Mouse (Mus musculus) kidney, embryonic 15.5 days (tissue): ENCODE measurements around the gene Tapbpl. TPM values are rescaled to one million over a fixed set of nuclear protein-coding genes. Genes with fewer than 3 reads are reported as not detected.

ENCODE experiments used
- ATAC-seq: fragments of 200-750 bp; cut with Nextera tagmentation; replicated peaks from 2 replicates; pipeline ENCODE4 v1.8.0; 2017; ENCODE audit warnings: moderate TSS enrichment; ENCODE audit not compliant: low FRiP score
- H3K27ac ChIP-seq: fragments of 300-500 bp; sonication (generic); 2 replicates; pipeline ENCODE4 v1.5.1; 2015; ENCODE audit warnings: mild to moderate bottlenecking, inconsistent platforms
- H3K27me3 ChIP-seq: fragments of 300-500 bp; sonication (generic); 2 replicates; pipeline ENCODE4 v1.6.1; 2015; ENCODE audit warnings: inconsistent platforms
- H3K36me3 ChIP-seq: fragments of 300-500 bp; sonication (generic); 2 replicates; pipeline ENCODE4 v1.6.1; 2015; ENCODE audit warnings: inconsistent platforms
- H3K4me1 ChIP-seq: fragments of 300-500 bp; sonication (generic); 2 replicates; pipeline ENCODE4 v1.6.1; 2015; ENCODE audit warnings: inconsistent platforms
- H3K4me2 ChIP-seq: fragments of 300-500 bp; sonication (generic); 2 replicates; pipeline ENCODE4 v1.6.1; 2015; ENCODE audit warnings: moderate library complexity, mild to moderate bottlenecking, inconsistent platforms
- H3K4me3 ChIP-seq: fragments of 300-500 bp; sonication (generic); replicated peaks from 2 replicates; pipeline ENCODE4 v1.5.1; 2015; ENCODE audit warnings: mild to moderate bottlenecking, inconsistent platforms
- H3K9ac ChIP-seq: fragments of 300-500 bp; sonication (generic); 2 replicates; pipeline ENCODE4 v1.6.1; 2015; ENCODE audit warnings: mild to moderate bottlenecking, inconsistent platforms
- H3K9me3 ChIP-seq: fragments of 300-500 bp; sonication (generic); replicated peaks from 2 replicates; pipeline ENCODE4 v1.6.1; 2016; ENCODE audit warnings: inconsistent platforms
- WGBS: fragments of 180-500 bp; shearing (Covaris S2); methylation state at CpG from one replicate; pipeline ENCODE4 v1.1.7; 2015; ENCODE audit warnings: mixed read lengths; 5-methylcytosine and 5-hydroxymethylcytosine counted together
- microRNA-seq: library from miRNA; unstranded; fragments of <30 nt; microRNA quantifications from one replicate; pipeline ENCODE4, GENCODE M21; 2016
- polyA plus RNA-seq: library from polyadenylated mRNA; unstranded; fragments of >200 nt; fragmentation: Nextera tagmentation; extraction: Ambion mirVana; gene quantifications from 2 replicates; pipeline ENCODE4 v1.2.1, GENCODE M21; 2015

The Tapbpl gene
- polyA plus RNA-seq, 1 experiment from 2014 or later, result 6.1 TPM

DNA sequence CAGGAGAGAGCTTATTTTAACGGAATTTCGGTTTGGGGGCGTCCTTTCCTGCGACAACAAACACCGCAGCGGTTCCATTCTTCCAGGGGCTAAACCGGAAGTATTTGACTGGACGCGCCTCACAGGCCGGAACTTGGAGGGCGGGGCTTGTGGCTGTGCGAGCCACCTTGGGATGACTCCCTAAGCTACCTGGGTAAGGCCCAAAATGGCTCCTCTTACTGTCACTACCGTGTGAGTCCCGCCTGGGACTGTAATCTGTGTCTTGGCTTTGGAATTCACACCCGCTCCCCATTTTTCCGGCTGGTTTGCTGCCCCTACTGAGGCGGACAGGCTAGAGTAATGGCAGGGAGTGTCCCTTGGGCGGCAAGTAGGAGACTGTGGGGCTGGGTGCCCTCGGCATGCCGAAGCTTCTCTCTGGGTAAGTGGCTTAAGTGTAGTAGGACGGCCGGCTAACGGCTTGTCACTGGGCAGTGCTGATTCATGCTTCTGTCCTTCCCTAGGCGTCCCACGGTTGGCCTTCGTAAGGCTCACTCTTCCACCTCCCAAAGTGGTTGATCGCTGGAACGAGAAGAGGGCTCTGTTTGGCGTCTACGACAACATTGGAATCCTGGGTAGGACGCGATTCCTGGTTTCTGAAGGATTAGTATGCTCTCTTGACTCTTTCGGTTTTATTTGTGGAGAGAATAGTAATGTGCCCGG lies 39.5 kb downstream of the Tapbpl start:
- Histone ChIP-seq H3K4me3 (peak overlapping the region; percentile 65), H3K9ac (peak overlapping the region; percentile 76), H3K4me1 (peaks cover 26% of the 10 kb centered on the region), H3K27ac (peak overlapping the region; percentile 100), H3K9me3 (no peaks in the 10 kb centered on the region), H3K27me3 (no peaks in the 10 kb centered on the region), H3K36me3 (peaks cover 54% of the 10 kb centered on the region), H3K4me2 (peak overlapping the region; percentile 71)
- peak; percentile 95 for ATAC-seq
- WGBS, result under 1% methylated on average over 34 of the region's 34 CpGs

DNA sequence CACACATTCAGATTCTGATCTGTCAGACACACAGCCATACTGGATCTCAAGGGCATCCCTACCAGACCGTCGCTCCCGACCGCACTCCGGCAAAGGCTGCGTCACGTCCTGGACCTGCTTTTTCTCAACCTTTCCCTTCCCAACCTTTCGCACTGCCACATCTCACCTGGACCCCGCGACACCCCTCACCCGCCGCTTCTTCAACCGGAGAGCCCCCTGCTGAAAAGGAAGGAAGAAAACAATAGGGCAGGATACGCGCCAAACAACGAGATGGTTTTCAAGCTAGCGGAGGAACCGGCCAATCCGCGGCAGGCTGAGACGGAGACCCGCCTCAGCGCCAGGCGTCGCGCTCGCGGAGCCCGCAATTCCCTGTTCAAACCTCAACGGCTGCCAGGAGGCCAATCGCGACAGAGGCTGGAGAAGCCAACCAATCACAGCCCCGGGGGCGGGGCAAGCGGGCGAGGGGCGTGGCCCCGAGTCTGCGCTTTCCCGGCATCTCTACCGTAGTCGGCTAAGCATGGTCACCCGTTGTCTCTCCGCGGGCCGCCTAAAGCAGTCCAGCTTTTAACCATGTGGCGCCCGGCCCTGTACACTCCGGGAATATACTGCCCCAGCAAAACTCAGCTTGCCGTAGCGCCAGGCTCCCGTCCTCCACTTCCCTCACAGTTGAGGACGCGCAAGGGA lies 40.2 kb downstream of the Tapbpl start, which contains the start of the genes Ncapd2 and Mrpl51:
Ncapd2 (minus strand) TSS at position 370 of the 684 bp plus-strand sequence.
Mrpl51 (plus strand) TSS at position 470 of the 684 bp plus-strand sequence.
- Histone ChIP-seq H3K9me3 (no peaks in the 10 kb centered on the region), H3K36me3 (peaks cover 61% of the 10 kb centered on the region), H3K4me3 (peak within 1 kb of the TSS; percentile 65), H3K27me3 (no peaks in the 10 kb centered on the region), H3K27ac (peak within 1 kb of the TSS; percentile 100), H3K4me1 (peaks cover 26% of the 10 kb centered on the region), H3K4me2 (peak within 1 kb of the TSS; percentile 71), H3K9ac (peak within 1 kb of the TSS; percentile 76)
- under 1% methylated on average over 54 of the region's 54 CpGs for WGBS
- ATAC-seq, result peak; percentile 97

DNA sequence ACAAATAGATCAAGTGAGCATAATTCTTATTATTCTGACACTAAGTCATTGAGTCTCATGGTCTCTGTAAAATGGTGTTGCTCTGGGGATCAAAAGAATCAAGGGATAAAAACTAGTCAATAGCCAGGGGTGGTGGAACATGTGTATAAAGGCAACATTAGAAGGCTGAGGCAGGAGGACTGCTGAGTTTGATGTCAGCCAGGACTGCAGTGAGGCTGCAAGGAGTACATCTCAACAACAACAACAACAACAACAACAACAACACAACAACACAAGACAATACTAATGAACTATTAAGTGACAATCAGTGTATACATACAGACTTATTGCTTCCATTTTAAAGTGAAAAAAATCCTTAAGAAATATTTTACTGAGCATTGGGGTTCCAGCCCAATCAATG lies 40.8 kb downstream of the Tapbpl start:
- peak overlapping the region; percentile 71 for H3K4me2 ChIP-seq
- H3K9me3 ChIP-seq, result no peaks in the 10 kb centered on the region
- peaks cover 67% of the 10 kb centered on the region for H3K36me3 ChIP-seq
- H3K9ac ChIP-seq, result peak overlapping the region; percentile 76
- H3K4me1 ChIP-seq, result peaks cover 26% of the 10 kb centered on the region
- H3K27ac ChIP-seq, result peak overlapping the region; percentile 100
- H3K4me3 ChIP-seq, result peak overlapping the region; percentile 65
- H3K27me3 ChIP-seq, result no peaks in the 10 kb centered on the region
- no peak for ATAC-seq

DNA sequence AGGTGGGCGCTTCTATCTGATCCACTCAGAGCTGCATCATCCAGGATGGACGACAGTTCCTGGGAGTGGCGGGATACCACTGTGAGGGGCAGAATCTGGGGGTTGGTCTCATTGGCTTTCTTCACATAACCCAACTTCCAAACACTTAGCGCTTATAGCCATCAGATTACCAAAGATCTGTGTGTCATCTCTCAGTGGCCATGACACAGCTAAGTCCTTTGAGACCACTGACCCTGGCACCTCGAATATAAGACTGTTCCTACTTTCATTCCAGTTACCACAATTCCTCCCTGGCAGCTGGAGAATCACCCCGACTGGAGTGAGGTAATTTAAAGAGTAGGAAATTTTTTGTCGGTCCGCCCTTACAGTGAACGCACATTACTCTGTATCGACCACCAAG lies 45.5 kb downstream of the Tapbpl start:
- H3K9ac ChIP-seq, result no peak overlapping the region
- H3K4me1 ChIP-seq, result peaks cover 10% of the 10 kb centered on the region
- H3K27me3 ChIP-seq, result no peaks in the 10 kb centered on the region
- ATAC-seq, result no peak
- no peak overlapping the region for H3K4me2 ChIP-seq
- peaks cover 88% of the 10 kb centered on the region for H3K36me3 ChIP-seq
- no peak overlapping the region for H3K4me3 ChIP-seq
- H3K27ac ChIP-seq, result no peak overlapping the region
- no peaks in the 10 kb centered on the region for H3K9me3 ChIP-seq
- 86% methylated on average over 10 of the region's 10 CpGs for WGBS

DNA sequence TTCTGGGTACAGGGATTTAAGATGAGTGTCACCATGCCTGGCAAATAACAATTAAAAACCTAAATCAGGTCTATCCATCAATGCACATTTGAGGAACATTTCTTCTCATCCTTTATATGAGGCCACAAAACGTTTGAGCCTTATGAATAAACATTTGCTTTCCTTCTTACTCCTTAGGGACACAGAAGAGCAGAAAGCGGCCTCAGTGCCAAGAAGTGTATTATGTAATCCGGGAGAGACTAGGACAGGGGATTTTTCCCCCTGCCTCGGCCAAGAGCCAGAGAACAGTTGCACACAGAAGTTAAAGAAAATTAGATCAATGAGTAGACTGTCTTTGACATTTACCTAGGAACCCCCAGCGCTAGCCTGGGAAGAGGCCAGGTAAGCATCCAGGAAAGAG lies 49.5 kb downstream of the Tapbpl start:
- Histone ChIP-seq H3K9ac (no peak overlapping the region), H3K4me3 (no peak overlapping the region), H3K4me1 (no peaks in the 10 kb centered on the region), H3K4me2 (no peak overlapping the region), H3K27ac (no peak overlapping the region), H3K9me3 (no peaks in the 10 kb centered on the region), H3K27me3 (no peaks in the 10 kb centered on the region), H3K36me3 (peaks cover 99% of the 10 kb centered on the region)
- ATAC-seq, result no peak
- 89% methylated on average over 5 of the region's 5 CpGs for WGBS

- ATAC-seq, result no peak
- Histone ChIP-seq H3K4me2 (no peak overlapping the region), H3K36me3 (peaks cover 99% of the 10 kb centered on the region), H3K9ac (no peak overlapping the region), H3K27ac (no peak overlapping the region), H3K27me3 (no peaks in the 10 kb centered on the region), H3K9me3 (no peaks in the 10 kb centered on the region), H3K4me3 (no peak overlapping the region), H3K4me1 (no peaks in the 10 kb centered on the region)
- WGBS, result 90% methylated on average over 7 of the region's 7 CpGs
These were observed 52.1 kb downstream of the Tapbpl start for GRCm38 (mm10) chr6:125179601-125180000.

DNA sequence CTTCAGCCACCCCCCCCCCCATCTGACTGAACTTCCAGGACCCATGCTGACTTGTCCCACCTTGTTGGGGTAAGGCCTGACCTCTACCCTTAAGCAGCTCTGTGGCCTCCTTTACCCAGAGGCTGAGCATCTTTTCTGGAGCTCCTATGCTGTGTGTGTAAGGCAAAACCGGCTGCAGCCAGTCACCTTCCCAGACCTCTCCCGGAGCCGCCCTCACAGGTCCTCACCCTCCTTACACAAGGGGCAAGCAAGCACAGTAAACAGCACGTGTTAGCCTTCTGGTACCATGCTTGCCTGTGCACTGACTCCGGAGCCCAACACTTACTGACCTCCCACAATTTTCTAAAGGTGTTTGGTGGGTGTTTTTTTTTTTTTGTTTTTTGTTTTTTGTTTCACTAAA lies 56.2 kb downstream of the Tapbpl start:
- H3K36me3 ChIP-seq, result peaks cover 99% of the 10 kb centered on the region
- H3K27ac ChIP-seq, result no peak overlapping the region
- H3K27me3 ChIP-seq, result no peaks in the 10 kb centered on the region
- no peak overlapping the region for H3K4me2 ChIP-seq
- H3K9me3 ChIP-seq, result no peaks in the 10 kb centered on the region
- no peak for ATAC-seq
- H3K4me3 ChIP-seq, result no peak overlapping the region
- WGBS, result 91% methylated on average over 5 of the region's 5 CpGs
- no peak overlapping the region for H3K9ac ChIP-seq
- H3K4me1 ChIP-seq, result no peaks in the 10 kb centered on the region

Small RNAs within 50 kb of the gene (microRNA-seq; reads per million reads assigned to microRNA genes)
- gene Mir3098 (1.3 reads per million), gene Mir8113 (not detected)

Other genes starting within 250 kb of the Tapbpl start
- gene Pianp, start 235.2 kb downstream of the Tapbpl start, polyA plus RNA-seq, result 1.4 and 3.1 TPM in 2 replicates
- 16.1 and 17.8 TPM in 2 replicates for gene Zfp384, start 222.7 kb downstream of the Tapbpl start, polyA plus RNA-seq
- 135 and 138 TPM in 2 replicates for gene Ing4, start 192.1 kb downstream of the Tapbpl start, polyA plus RNA-seq
- gene Acrbp, start 182.2 kb downstream of the Tapbpl start, polyA plus RNA-seq, result 14.4 and 15.4 TPM in 2 replicates
- 0.33 and 0.55 TPM in 2 replicates for gene Lpar5, start 163.9 kb downstream of the Tapbpl start, polyA plus RNA-seq
- gene Chd4, start 135.9 kb downstream of the Tapbpl start, polyA plus RNA-seq, result 99.2 and 100 TPM in 2 replicates
- 65.0 and 69.0 TPM in 2 replicates for gene Nop2, start 100.0 kb downstream of the Tapbpl start, polyA plus RNA-seq
- 9.6 and 10.4 TPM in 2 replicates for gene Iffo1, start 86.6 kb downstream of the Tapbpl start, polyA plus RNA-seq
- gene Gapdh, start 65.4 kb downstream of the Tapbpl start, polyA plus RNA-seq, result 2,116 and 2,124 TPM in 2 replicates
- gene Ncapd2, start 40.2 kb downstream of the Tapbpl start, polyA plus RNA-seq, result 141 and 151 TPM in 2 replicates
- 220 and 238 TPM in 2 replicates for gene Mrpl51, start 40.1 kb downstream of the Tapbpl start, polyA plus RNA-seq
- gene Vamp1, start 16.3 kb downstream of the Tapbpl start, polyA plus RNA-seq, result 6.5 and 6.7 TPM in 2 replicates
- 1.8 and 2.8 TPM in 2 replicates for gene Cd27, start 5.2 kb upstream of the Tapbpl start, polyA plus RNA-seq
- gene Tuba3a, start 54.2 kb upstream of the Tapbpl start, polyA plus RNA-seq, result 0.19 and 0.24 TPM in 2 replicates
- gene Ltbr, start 82.0 kb upstream of the Tapbpl start, polyA plus RNA-seq, result 58.7 and 62.6 TPM in 2 replicates
- gene Scnn1a, start 88.8 kb upstream of the Tapbpl start, polyA plus RNA-seq, result 4.4 and 4.8 TPM in 2 replicates
- gene Tnfrsf1a, start 117.5 kb upstream of the Tapbpl start, polyA plus RNA-seq, result 73.2 and 83.3 TPM in 2 replicates
- 4.7 and 4.9 TPM in 2 replicates for gene Plekhg6, start 148.9 kb upstream of the Tapbpl start, polyA plus RNA-seq